Mouse (Mus musculus) intestine, embryonic 15.5 days (tissue): ENCODE results near the gene Hspd1. TPM values are rescaled to one million over a fixed set of nuclear protein-coding genes. Genes with fewer than 3 reads are reported as not detected.
"Not testable (repeated sequence)": the region's sequence is repeated elsewhere in the genome, so short reads cannot be mapped to it uniquely, and the experiment has no call there.

Experiments used
- ATAC-seq: fragments of 200-750 bp; cut with Nextera tagmentation; 2 replicates; pipeline ENCODE4 v1.8.0; 2017; ENCODE audit warnings: moderate TSS enrichment, moderate library complexity
- H3K27ac ChIP-seq: fragments of 300-500 bp; sonication (generic); 2 replicates; pipeline ENCODE4 v1.5.1; 2015; ENCODE audit warnings: mild to moderate bottlenecking, inconsistent platforms
- H3K27me3 ChIP-seq: fragments of 300-500 bp; sonication (generic); replicated peaks from 2 replicates; pipeline ENCODE4 v1.6.1; 2015; ENCODE audit warnings: inconsistent platforms
- H3K36me3 ChIP-seq: fragments of 300-500 bp; sonication (generic); 2 replicates; pipeline ENCODE4 v1.6.1; 2015; ENCODE audit warnings: inconsistent platforms
- H3K4me1 ChIP-seq: fragments of 300-500 bp; sonication (generic); replicated peaks from 2 replicates; pipeline ENCODE4 v1.6.1; 2015; ENCODE audit warnings: inconsistent platforms
- H3K4me2 ChIP-seq: fragments of 300-500 bp; sonication (generic); replicated peaks from 2 replicates; pipeline ENCODE4 v1.6.1; 2015; ENCODE audit warnings: mild to moderate bottlenecking, inconsistent platforms
- H3K4me3 ChIP-seq: fragments of 300-500 bp; sonication (generic); replicated peaks from 2 replicates; pipeline ENCODE4 v1.5.1; 2015; ENCODE audit warnings: inconsistent platforms
- H3K9ac ChIP-seq: fragments of 300-500 bp; sonication (generic); 2 replicates; pipeline ENCODE4 v1.6.1; 2015; ENCODE audit warnings: inconsistent platforms
- H3K9me3 ChIP-seq: fragments of 300-500 bp; sonication (generic); 2 replicates; pipeline ENCODE4 v1.6.1; 2016; ENCODE audit warnings: inconsistent platforms
- WGBS: fragments of 180-500 bp; shearing (Covaris S2); methylation state at CpG from one replicate; pipeline ENCODE4 v1.1.7; 2015; 5-methylcytosine and 5-hydroxymethylcytosine counted together
- polyA plus RNA-seq: library from polyadenylated mRNA; unstranded; fragments of >200 nt; fragmentation: Nextera tagmentation; extraction: Ambion mirVana; gene quantifications from 2 replicates; pipeline ENCODE4 v1.2.1, GENCODE M21; 2015

The Hspd1 gene
- polyA plus RNA-seq, 1 experiment from 2014 or later, result 739 TPM

DNA sequence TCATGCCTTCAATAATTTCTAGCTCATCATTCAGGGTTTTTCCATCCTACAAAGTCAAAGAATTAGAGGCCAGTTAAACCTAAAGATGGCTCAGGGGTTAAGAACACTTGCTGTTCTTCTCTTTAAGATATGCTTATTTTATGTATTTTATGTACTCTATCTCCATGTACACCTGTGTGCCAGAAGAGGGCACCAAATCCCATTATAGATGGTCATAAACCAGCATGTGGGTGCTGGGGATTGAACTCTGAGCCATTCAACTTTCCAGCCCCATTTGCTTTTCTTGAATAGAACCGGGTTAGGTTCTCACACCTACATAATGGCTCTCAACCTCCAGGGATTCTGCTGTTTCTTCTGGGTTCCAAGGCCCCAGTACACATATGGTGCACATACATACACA, 5.9 kb downstream of the Hspd1 start:
- peaks cover 35% of the 10 kb centered on the region for H3K36me3 ChIP-seq

GRCm38 (mm10) chr1:55079677-55080076, 8.4 kb downstream of the Hspd1 start:
- ATAC-seq, result no peak
- peaks cover 35% of the 10 kb centered on the region for H3K36me3 ChIP-seq
- no peaks in the 10 kb centered on the region for H3K4me1 ChIP-seq
- H3K27me3 ChIP-seq, result no peaks in the 10 kb centered on the region
- no peak overlapping the region for H3K9ac ChIP-seq
- H3K9me3 ChIP-seq, result no peaks in the 10 kb centered on the region
- H3K4me2 ChIP-seq, result no peak overlapping the region
- 96% methylated on average over 4 of the region's 4 CpGs for WGBS
- no peak overlapping the region for H3K4me3 ChIP-seq
- H3K27ac ChIP-seq, result no peak overlapping the region

More for the DNA sequence above, 5.9 kb downstream of the Hspd1 start:
- ATAC-seq, result no peak
- 64% methylated on average over 1 of the region's 1 CpGs for WGBS
- H3K9me3 ChIP-seq, result no peaks in the 10 kb centered on the region
- no peak overlapping the region for H3K4me3 ChIP-seq
- H3K4me1 ChIP-seq, result no peaks in the 10 kb centered on the region
- no peaks in the 10 kb centered on the region for H3K27me3 ChIP-seq
- no peak overlapping the region for H3K4me2 ChIP-seq
- H3K9ac ChIP-seq, result no peak overlapping the region
- no peak overlapping the region for H3K27ac ChIP-seq

GRCm38 (mm10) chr1:55076849-55077516, 11.1 kb downstream of the Hspd1 start:
- H3K9ac ChIP-seq, result no peak overlapping the region
- peaks cover 15% of the 10 kb centered on the region; the same call in 1 of the 2 replicates for H3K36me3 ChIP-seq
- H3K4me1 ChIP-seq, result no peaks in the 10 kb centered on the region
- no peaks in the 10 kb centered on the region for H3K9me3 ChIP-seq
- no peak overlapping the region for H3K4me2 ChIP-seq
- WGBS, result 91% methylated on average over 2 of the region's 2 CpGs
- no peak overlapping the region for H3K27ac ChIP-seq
- no peak overlapping the region for H3K4me3 ChIP-seq
- ATAC-seq, result peak; percentile 64
- H3K27me3 ChIP-seq, result no peaks in the 10 kb centered on the region

DNA sequence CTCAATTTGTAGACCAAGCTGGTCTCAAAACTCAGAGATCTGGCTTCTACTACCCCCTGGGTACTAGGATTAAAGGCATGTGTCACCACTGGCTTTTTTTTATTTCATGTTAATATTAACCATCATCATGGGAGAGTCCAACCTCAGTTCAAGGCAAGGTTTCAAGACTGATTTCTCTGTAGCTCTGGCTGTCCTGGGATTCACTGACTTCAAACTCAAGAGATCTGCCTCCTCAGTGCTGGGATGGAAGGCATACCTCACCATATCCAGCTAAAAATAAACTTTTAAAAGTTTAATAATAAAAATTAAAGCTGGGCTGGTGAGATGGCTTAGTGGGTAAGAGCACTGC, 11.7 kb downstream of the Hspd1 start:
- Histone ChIP-seq H3K27me3 (no peaks in the 10 kb centered on the region), H3K36me3 (peaks cover 14% of the 10 kb centered on the region; the same call in 1 of the 2 replicates), H3K4me1 (no peaks in the 10 kb centered on the region), H3K4me3 (no peak overlapping the region), H3K27ac (no peak overlapping the region), H3K9me3 (no peaks in the 10 kb centered on the region), H3K9ac (no peak overlapping the region), H3K4me2 (no peak overlapping the region)
- no peak; the same call in 1 of the 2 replicates for ATAC-seq

GRCm38 (mm10) chr1:55075652-55076394, 12.2 kb downstream of the Hspd1 start:
- Histone ChIP-seq H3K9me3 (no peaks in the 10 kb centered on the region), H3K36me3 (peaks cover 12% of the 10 kb centered on the region; the same call in 1 of the 2 replicates), H3K4me1 (no peaks in the 10 kb centered on the region), H3K4me2 (no peak overlapping the region), H3K4me3 (no peak overlapping the region), H3K27me3 (no peaks in the 10 kb centered on the region), H3K27ac (no peak overlapping the region), H3K9ac (no peak overlapping the region)
- WGBS, result 66% methylated on average over 5 of the region's 5 CpGs
- ATAC-seq, result peak; percentile 34; the same call in 1 of the 2 replicates

- H3K27ac ChIP-seq, result no peak overlapping the region
- ATAC-seq, result peak; percentile 32; the same call in 1 of the 2 replicates
- no peaks in the 10 kb centered on the region for H3K9me3 ChIP-seq
- no peak overlapping the region for H3K4me2 ChIP-seq
- no peaks in the 10 kb centered on the region for H3K27me3 ChIP-seq
- no peak overlapping the region for H3K9ac ChIP-seq
- no peak overlapping the region for H3K4me3 ChIP-seq
- peaks cover 9% of the 10 kb centered on the region; the same call in 1 of the 2 replicates for H3K36me3 ChIP-seq
- WGBS, result 40% methylated on average over 2 of the region's 2 CpGs
- H3K4me1 ChIP-seq, result no peaks in the 10 kb centered on the region
These were observed 13.3 kb downstream of the Hspd1 start for GRCm38 (mm10) chr1:55074757-55075156.

GRCm38 (mm10) chr1:55072328-55072727, 15.7 kb downstream of the Hspd1 start:
- not testable (repeated sequence) for ATAC-seq, H3K9ac ChIP-seq

DNA sequence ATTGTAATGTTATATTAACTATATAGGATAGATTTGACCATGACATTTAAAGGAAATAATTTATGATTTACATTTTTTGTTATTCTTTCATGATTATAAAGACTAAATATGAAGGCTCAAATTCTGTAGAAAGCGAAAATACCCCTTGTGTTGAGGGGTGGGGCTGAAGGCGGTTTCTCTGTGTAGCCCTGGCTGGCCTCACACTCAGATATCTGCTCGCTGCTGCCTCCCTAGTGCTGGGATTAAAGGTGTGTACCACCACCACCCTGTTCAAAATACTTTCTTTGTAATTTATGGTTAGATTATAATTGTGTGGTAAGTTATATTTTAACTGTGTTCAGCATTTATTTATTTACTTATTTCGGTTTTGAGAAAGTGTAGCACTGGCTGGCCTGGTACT, 26.3 kb downstream of the Hspd1 start:
- ATAC-seq, result no peak
- no peak overlapping the region for H3K9ac ChIP-seq
- no peaks in the 10 kb centered on the region for H3K27me3 ChIP-seq
- 80% methylated on average over 4 of the region's 4 CpGs for WGBS
- no peaks in the 10 kb centered on the region for H3K4me1 ChIP-seq
- H3K27ac ChIP-seq, result no peak overlapping the region
- peaks cover 5% of the 10 kb centered on the region; the same call in 1 of the 2 replicates for H3K36me3 ChIP-seq
- H3K4me3 ChIP-seq, result no peak overlapping the region
- H3K9me3 ChIP-seq, result no peaks in the 10 kb centered on the region
- no peak overlapping the region for H3K4me2 ChIP-seq

More at GRCm38 (mm10) chr1:55072328-55072727, 15.7 kb downstream of the Hspd1 start:
- H3K4me1 ChIP-seq, H3K36me3 ChIP-seq, H3K27me3 ChIP-seq, H3K9me3 ChIP-seq, H3K4me2 ChIP-seq, H3K27ac ChIP-seq, H3K4me3 ChIP-seq: not testable (repeated sequence)

DNA sequence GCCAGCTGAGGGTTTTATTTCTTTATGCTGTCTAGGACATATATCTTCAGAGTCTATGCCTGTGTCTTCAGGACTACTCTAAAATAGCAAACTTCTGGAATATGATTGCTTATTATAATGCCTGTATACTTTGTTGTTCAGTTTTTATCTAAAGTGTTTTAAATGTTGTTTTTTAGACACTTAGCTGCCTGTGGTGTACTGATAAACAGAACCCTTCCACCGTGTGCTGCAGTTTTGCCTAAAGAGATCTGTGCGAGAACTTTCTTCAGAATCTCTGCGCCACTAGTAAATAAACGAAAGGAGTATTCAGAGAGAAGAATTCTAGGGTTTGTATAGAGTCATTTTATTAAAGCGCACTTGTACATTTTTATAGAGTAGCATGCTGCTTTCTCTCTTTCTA, 26.9 kb downstream of the Hspd1 start:
- WGBS, result 91% methylated on average over 5 of the region's 5 CpGs
- ATAC-seq, result no peak
- Histone ChIP-seq H3K4me2 (no peak overlapping the region), H3K36me3 (peaks cover 7% of the 10 kb centered on the region; the same call in 1 of the 2 replicates), H3K27ac (no peak overlapping the region), H3K9me3 (no peaks in the 10 kb centered on the region), H3K9ac (no peak overlapping the region), H3K4me1 (no peaks in the 10 kb centered on the region), H3K4me3 (no peak overlapping the region), H3K27me3 (no peaks in the 10 kb centered on the region)

DNA sequence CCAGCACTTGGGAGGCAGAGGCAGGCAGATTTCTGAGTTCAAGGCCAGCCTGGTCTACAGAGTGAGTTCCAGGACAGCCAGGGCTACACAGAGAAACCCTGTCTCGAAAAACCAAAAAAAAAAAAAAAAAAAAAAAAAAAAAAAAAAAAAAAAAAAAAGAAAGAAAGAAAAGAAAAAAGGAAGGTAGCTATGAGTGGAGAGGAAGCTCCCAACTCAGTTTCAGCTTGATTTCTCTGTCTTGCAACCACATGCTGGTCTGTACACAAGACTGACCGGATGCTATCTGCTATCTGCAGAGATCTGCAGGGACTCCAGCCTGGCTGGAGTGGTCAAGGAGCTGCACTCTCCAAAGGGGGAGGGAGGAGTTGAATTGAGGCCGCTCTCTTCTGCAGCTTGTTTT, 29.7 kb downstream of the Hspd1 start:
- H3K4me1 ChIP-seq, H3K4me2 ChIP-seq, H3K27ac ChIP-seq, H3K4me3 ChIP-seq, ATAC-seq, H3K36me3 ChIP-seq, H3K9me3 ChIP-seq, H3K27me3 ChIP-seq, H3K9ac ChIP-seq: not testable (repeated sequence)
- 96% methylated on average over 2 of the region's 3 CpGs for WGBS

GRCm38 (mm10) chr1:55055322-55056115, 32.5 kb downstream of the Hspd1 start:
- no peak for ATAC-seq
- Histone ChIP-seq H3K4me3 (no peak overlapping the region), H3K36me3 (0 out of 2 replicates have a peak, but pooled peaks cover 4% of the 10 kb centered on the region), H3K27me3 (no peaks in the 10 kb centered on the region), H3K27ac (no peak overlapping the region), H3K9ac (no peak overlapping the region), H3K4me1 (peaks cover 3% of the 10 kb centered on the region; the same call in 1 of the 2 replicates), H3K9me3 (no peaks in the 10 kb centered on the region), H3K4me2 (no peak overlapping the region)
- WGBS, result 78% methylated on average over 5 of the region's 5 CpGs

- Histone ChIP-seq H3K4me2 (peak overlapping the region; percentile 51), H3K9me3 (no peaks in the 10 kb centered on the region), H3K4me3 (peak overlapping the region; percentile 88), H3K4me1 (peaks cover 3% of the 10 kb centered on the region; the same call in 1 of the 2 replicates), H3K27me3 (no peaks in the 10 kb centered on the region), H3K27ac (no peak overlapping the region), H3K9ac (peak overlapping the region; percentile 62; the same call in 1 of the 2 replicates), H3K36me3 (0 out of 2 replicates have a peak, but pooled peaks cover 4% of the 10 kb centered on the region)
- WGBS, result 68% methylated on average over 4 of the region's 4 CpGs
- no peak for ATAC-seq
These were observed 34.4 kb downstream of the Hspd1 start for GRCm38 (mm10) chr1:55053596-55053995.
